Mouse (Mus musculus): Measurements from ENCODE around the gene Babam2. TPM values are rescaled to one million over a fixed set of nuclear protein-coding genes. Genes with fewer than 3 reads are reported as not detected.

Babam2 gene
- polyA plus RNA-seq, 1 experiment from 2014 or later: 54.7 TPM

Small RNAs within 50 kb of the gene (microRNA-seq; reads per million reads assigned to microRNA genes)
- gene Mir3473e: not detected

Other genes with a start within 250 kb of the Babam2 start
- gene Zfp512, start 245.3 kb upstream of the Babam2 start, polyA plus RNA-seq (2015; fragmentation: Nextera tagmentation; extraction: Ambion mirVana): 142 and 146 TPM in 2 replicates
- gene 4930548H24Rik, start 211.9 kb upstream of the Babam2 start, polyA plus RNA-seq (2015; fragmentation: Nextera tagmentation; extraction: Ambion mirVana): 0.16 TPM in 1 of 2 replicates, not detected in the other
- 81.6 and 89.2 TPM in 2 replicates for gene Gpn1, start 202.9 kb upstream of the Babam2 start, polyA plus RNA-seq (2015; fragmentation: Nextera tagmentation; extraction: Ambion mirVana)
- gene Slc4a1ap, start 170.7 kb upstream of the Babam2 start, polyA plus RNA-seq (2015; fragmentation: Nextera tagmentation; extraction: Ambion mirVana): 32.5 and 34.4 TPM in 2 replicates
- 25.1 and 27.8 TPM in 2 replicates for gene Supt7l, start 169.9 kb upstream of the Babam2 start, polyA plus RNA-seq (2015; fragmentation: Nextera tagmentation; extraction: Ambion mirVana)
- 184 and 211 TPM in 2 replicates for gene Mrpl33, start 100.7 kb upstream of the Babam2 start, polyA plus RNA-seq (2015; fragmentation: Nextera tagmentation; extraction: Ambion mirVana)
- gene Rbks, start 57 bp upstream of the Babam2 start, polyA plus RNA-seq (2015; fragmentation: Nextera tagmentation; extraction: Ambion mirVana): 1.9 and 2.5 TPM in 2 replicates